Mouse (Mus musculus): ENCODE data around the gene Scn11a. TPM values are rescaled to one million over a fixed set of nuclear protein-coding genes. Genes with fewer than 3 reads are reported as not detected.

The Scn11a gene
- polyA plus RNA-seq (2015; fragmentation: Nextera tagmentation; extraction: Ambion mirVana), result not detected in 2 replicates

GRCm38 (mm10) chr9:119825297-119825696 lies at the start of gene Scn11a:
Gene Scn11a, minus strand, starts transcription at chr9:119825456.
- no peaks in the 10 kb centered on the region for H3K27me3 ChIP-seq
- ATAC-seq (ENCODE audit: insufficient number of reproducible peaks, insufficient read depth, low FRiP score, low TSS enrichment, low read depth), result 0 out of 2 replicates have a peak, but pooled peaks have one; percentile 32
- 28% methylated on average over 4 of the region's 4 CpGs for WGBS
- no peak within 1 kb of the TSS for H3K4me2 ChIP-seq
- no peak within 1 kb of the TSS for H3K4me3 ChIP-seq
- no peaks in the 10 kb centered on the region for H3K9me3 ChIP-seq
- 0 out of 2 replicates have a peak, but pooled peaks cover 5% of the 10 kb centered on the region for H3K4me1 ChIP-seq
- no peaks in the 10 kb centered on the region for H3K36me3 ChIP-seq
- H3K27ac ChIP-seq, result no peak within 1 kb of the TSS
- H3K9ac ChIP-seq, result no peak within 1 kb of the TSS

GRCm38 (mm10) chr9:119854170-119854569 lies 28.9 kb upstream of the Scn11a start:
- Histone ChIP-seq H3K27ac (no peak overlapping the region), H3K4me1 (no peaks in the 10 kb centered on the region), H3K36me3 (no peaks in the 10 kb centered on the region), H3K4me3 (no peak overlapping the region), H3K9ac (no peak overlapping the region), H3K9me3 (peaks cover 11% of the 10 kb centered on the region; the same call in 1 of the 2 replicates), H3K4me2 (no peak overlapping the region), H3K27me3 (no peaks in the 10 kb centered on the region)
- 44% methylated on average over 8 of the region's 8 CpGs for WGBS
- no peak for ATAC-seq (ENCODE audit: insufficient number of reproducible peaks, insufficient read depth, low FRiP score, low TSS enrichment, low read depth)

GRCm38 (mm10) chr9:119853071-119853846 lies 28.0 kb upstream of the Scn11a start:
- ATAC-seq (ENCODE audit: insufficient number of reproducible peaks, insufficient read depth, low FRiP score, low TSS enrichment, low read depth), result no peak
- Histone ChIP-seq H3K4me1 (peaks cover 4% of the 10 kb centered on the region; the same call in 1 of the 2 replicates), H3K4me3 (no peak overlapping the region), H3K4me2 (no peak overlapping the region), H3K27ac (no peak overlapping the region), H3K36me3 (no peaks in the 10 kb centered on the region), H3K9ac (no peak overlapping the region), H3K9me3 (peaks cover 11% of the 10 kb centered on the region; the same call in 1 of the 2 replicates), H3K27me3 (no peaks in the 10 kb centered on the region)
- 76% methylated on average over 2 of the region's 2 CpGs for WGBS

- no peak overlapping the region for H3K9ac ChIP-seq
- peaks cover 4% of the 10 kb centered on the region; the same call in 1 of the 2 replicates for H3K4me1 ChIP-seq
- no peak overlapping the region for H3K4me2 ChIP-seq
- no peak overlapping the region for H3K4me3 ChIP-seq
- no peak for ATAC-seq (ENCODE audit: insufficient number of reproducible peaks, insufficient read depth, low FRiP score, low TSS enrichment, low read depth)
- WGBS, result 68% methylated on average over 10 of the region's 10 CpGs
- no peak overlapping the region for H3K27ac ChIP-seq
- no peaks in the 10 kb centered on the region for H3K27me3 ChIP-seq
- H3K9me3 ChIP-seq, result peaks cover 5% of the 10 kb centered on the region; the same call in 1 of the 2 replicates
- H3K36me3 ChIP-seq, result no peaks in the 10 kb centered on the region
Measured at GRCm38 (mm10) chr9:119852347-119853030, 27.2 kb upstream of the Scn11a start.

GRCm38 (mm10) chr9:119849214-119849613 lies 24.0 kb upstream of the Scn11a start:
- Histone ChIP-seq H3K36me3 (no peaks in the 10 kb centered on the region), H3K4me1 (peaks cover 4% of the 10 kb centered on the region; the same call in 1 of the 2 replicates), H3K4me3 (no peak overlapping the region), H3K9ac (no peak overlapping the region), H3K4me2 (no peak overlapping the region), H3K9me3 (no peaks in the 10 kb centered on the region), H3K27me3 (no peaks in the 10 kb centered on the region), H3K27ac (no peak overlapping the region)
- WGBS, result 28% methylated on average over 8 of the region's 8 CpGs
- no peak for ATAC-seq (ENCODE audit: insufficient number of reproducible peaks, insufficient read depth, low FRiP score, low TSS enrichment, low read depth)

GRCm38 (mm10) chr9:119848671-119849070 lies 23.4 kb upstream of the Scn11a start:
- H3K36me3 ChIP-seq, result no peaks in the 10 kb centered on the region
- H3K27me3 ChIP-seq, result no peaks in the 10 kb centered on the region
- H3K4me3 ChIP-seq, result no peak overlapping the region
- no peak for ATAC-seq (ENCODE audit: insufficient number of reproducible peaks, insufficient read depth, low FRiP score, low TSS enrichment, low read depth)
- H3K4me2 ChIP-seq, result no peak overlapping the region
- WGBS, result 42% methylated on average over 7 of the region's 7 CpGs
- H3K27ac ChIP-seq, result no peak overlapping the region
- H3K9me3 ChIP-seq, result no peaks in the 10 kb centered on the region
- no peak overlapping the region for H3K9ac ChIP-seq
- peaks cover 4% of the 10 kb centered on the region; the same call in 1 of the 2 replicates for H3K4me1 ChIP-seq

- no peak for ATAC-seq (ENCODE audit: insufficient number of reproducible peaks, insufficient read depth, low FRiP score, low TSS enrichment, low read depth)
- WGBS, result 65% methylated on average over 6 of the region's 6 CpGs
- Histone ChIP-seq H3K4me2 (no peak overlapping the region), H3K27me3 (no peaks in the 10 kb centered on the region), H3K9me3 (no peaks in the 10 kb centered on the region), H3K36me3 (no peaks in the 10 kb centered on the region), H3K9ac (no peak overlapping the region), H3K4me3 (no peak overlapping the region), H3K4me1 (peaks cover 8% of the 10 kb centered on the region; the same call in 1 of the 2 replicates), H3K27ac (no peak overlapping the region)
Measured at GRCm38 (mm10) chr9:119847187-119847586, 21.9 kb upstream of the Scn11a start.

GRCm38 (mm10) chr9:119844724-119845123 lies 19.5 kb upstream of the Scn11a start:
- H3K4me1 ChIP-seq, result peaks cover 8% of the 10 kb centered on the region; the same call in 1 of the 2 replicates
- no peaks in the 10 kb centered on the region for H3K27me3 ChIP-seq
- H3K36me3 ChIP-seq, result no peaks in the 10 kb centered on the region
- ATAC-seq (ENCODE audit: insufficient number of reproducible peaks, insufficient read depth, low FRiP score, low TSS enrichment, low read depth), result no peak
- no peak overlapping the region for H3K4me3 ChIP-seq
- H3K9ac ChIP-seq, result no peak overlapping the region
- H3K4me2 ChIP-seq, result no peak overlapping the region
- no peaks in the 10 kb centered on the region for H3K9me3 ChIP-seq
- WGBS, result 35% methylated on average over 5 of the region's 5 CpGs
- no peak overlapping the region for H3K27ac ChIP-seq

- 85% methylated on average over 4 of the region's 4 CpGs for WGBS
- Histone ChIP-seq H3K4me1 (peaks cover 11% of the 10 kb centered on the region; the same call in 1 of the 2 replicates), H3K4me2 (no peak overlapping the region)
Measured at GRCm38 (mm10) chr9:119843549-119843948, 18.3 kb upstream of the Scn11a start.

GRCm38 (mm10) chr9:119842541-119843169 lies 17.4 kb upstream of the Scn11a start:
- Histone ChIP-seq H3K36me3 (no peaks in the 10 kb centered on the region), H3K4me2 (no peak overlapping the region), H3K9me3 (no peaks in the 10 kb centered on the region), H3K27me3 (no peaks in the 10 kb centered on the region), H3K9ac (no peak overlapping the region), H3K4me3 (no peak overlapping the region), H3K27ac (no peak overlapping the region), H3K4me1 (peaks cover 11% of the 10 kb centered on the region; the same call in 1 of the 2 replicates)
- ATAC-seq (ENCODE audit: insufficient number of reproducible peaks, insufficient read depth, low FRiP score, low TSS enrichment, low read depth), result no peak
- WGBS, result 24% methylated on average over 4 of the region's 4 CpGs

More at GRCm38 (mm10) chr9:119843549-119843948, 18.3 kb upstream of the Scn11a start:
- no peaks in the 10 kb centered on the region for H3K9me3 ChIP-seq
- no peak overlapping the region for H3K27ac ChIP-seq
- H3K9ac ChIP-seq, result no peak overlapping the region
- H3K36me3 ChIP-seq, result no peaks in the 10 kb centered on the region
- no peak overlapping the region for H3K4me3 ChIP-seq
- no peaks in the 10 kb centered on the region for H3K27me3 ChIP-seq
- ATAC-seq (ENCODE audit: insufficient number of reproducible peaks, insufficient read depth, low FRiP score, low TSS enrichment, low read depth), result no peak

GRCm38 (mm10) chr9:119842091-119842490 lies 16.8 kb upstream of the Scn11a start:
- H3K9ac ChIP-seq, result no peak overlapping the region
- WGBS, result 31% methylated on average over 6 of the region's 6 CpGs
- H3K9me3 ChIP-seq, result no peaks in the 10 kb centered on the region
- peaks cover 11% of the 10 kb centered on the region; the same call in 1 of the 2 replicates for H3K4me1 ChIP-seq
- no peak overlapping the region for H3K4me2 ChIP-seq
- no peak overlapping the region for H3K27ac ChIP-seq
- ATAC-seq (ENCODE audit: insufficient number of reproducible peaks, insufficient read depth, low FRiP score, low TSS enrichment, low read depth), result no peak
- no peak overlapping the region for H3K4me3 ChIP-seq
- H3K27me3 ChIP-seq, result no peaks in the 10 kb centered on the region
- no peaks in the 10 kb centered on the region for H3K36me3 ChIP-seq
